ENCODE assay signal across 8 mouse cellular contexts in genomic region chr3:104770035-104770434, GRCm38 (mm10). TPM values are rescaled to one million over a fixed set of nuclear protein-coding genes. Genes with fewer than 3 reads are reported as not detected.
A peak's percentile ranks its signal among the peaks of the same experiment; 100 is the strongest.
DNase-seq lines count a peak whose midpoint lies in the region; ATAC-seq and TF ChIP-seq lines count a peak whose summit lies in the region.
"Had no signal": no experiment of that assay in that cellular context is flagged by ENCODE, and none has a peak within 500 bp of the region (broad histone marks: within the 10 kb centered on the region; RNA-seq: fewer than 3 reads in every experiment).

No protein-coding gene starts in this region.

- H3ac ChIP-seq in C2C12 (ENCODE audit: control insufficient read depth, insufficient read length, low read depth) = no peak overlapping the region

- H3K27ac ChIP-seq in kidney, embryonic 15.5 days = no peak overlapping the region
- no peak overlapping the region for H3K27ac ChIP-seq in ES-E14 (ENCODE audit: insufficient read depth, low read depth, low read length, poor library complexity, severe bottlenecking)
- no peak overlapping the region for H3K27ac ChIP-seq in embryonic fibroblast, embryonic 13.5 days (ENCODE audit: insufficient read depth, low read length)
- no peak overlapping the region for H3K27ac ChIP-seq in neural tube, embryonic 11.5 days (ENCODE audit: low read depth, low read length)
- no peak overlapping the region for H3K27ac ChIP-seq in forebrain, embryonic 16.5 days (ENCODE audit: low read length)

- no peak overlapping the region for H3K4me3 ChIP-seq in kidney, embryonic 15.5 days (replicated peaks)
- H3K4me3 ChIP-seq in C2C12 (ENCODE audit: insufficient read depth, poor library complexity, severe bottlenecking) (no peak overlapping the region), ES-E14 (ENCODE audit: insufficient read depth in 1 of 2, low read depth in 1 of 2, low read length in 2 of 2, poor library complexity in 1 of 2, severe bottlenecking in 1 of 2) (no peak overlapping the region)
- no peak overlapping the region for H3K4me3 ChIP-seq in embryonic fibroblast, embryonic 13.5 days (ENCODE audit: insufficient read depth, low read length)
- H3K4me3 ChIP-seq in neural tube, embryonic 11.5 days (ENCODE audit: low read depth, low read length) = no peak overlapping the region
- H3K4me3 ChIP-seq in forebrain, embryonic 16.5 days (replicated peaks; ENCODE audit: low read length) = no peak overlapping the region
- H3K4me3 ChIP-seq: megakaryocyte, embryonic 14.5 days had no signal

- DNase-seq in kidney, postnatal 10 days = peak; percentile 72
- no peak for DNase-seq in ES-E14 (ENCODE audit: low read depth, low spot score)
- DNase-seq in neural tube, embryonic 11.5 days (ENCODE audit: low spot score) = peak; percentile 55

- H3K79me2 ChIP-seq in C2C12 (ENCODE audit: control insufficient read depth, insufficient read depth) = no peaks in the 10 kb centered on the region

- no peak overlapping the region for H3K4me2 ChIP-seq in kidney, embryonic 15.5 days
- H3K4me2 ChIP-seq in neural tube, embryonic 11.5 days (ENCODE audit: low read depth) = no peak overlapping the region
- no peak overlapping the region for H3K4me2 ChIP-seq in forebrain, embryonic 16.5 days (ENCODE audit: low read length)

- H3K79me3 ChIP-seq in C2C12 (ENCODE audit: low read depth) = no peaks in the 10 kb centered on the region

- ATAC-seq in kidney, embryonic 15.5 days (replicated peaks; ENCODE audit: low FRiP score) = no peak
- no peak for ATAC-seq in neural tube, embryonic 11.5 days (ENCODE audit: insufficient read depth, low FRiP score, low TSS enrichment)
- no peak for ATAC-seq in forebrain, embryonic 16.5 days

- no peaks in the 10 kb centered on the region for H3K9me3 ChIP-seq in kidney, embryonic 15.5 days (replicated peaks)
- H3K9me3 ChIP-seq in ES-E14 (ENCODE audit: control insufficient read depth, insufficient read depth, low read depth, low read length) = no peaks in the 10 kb centered on the region
- H3K9me3 ChIP-seq in neural tube, embryonic 11.5 days (ENCODE audit: control insufficient read depth, low read length) = no peaks in the 10 kb centered on the region
- H3K9me3 ChIP-seq in forebrain, embryonic 16.5 days (ENCODE audit: control insufficient read depth, low read length) = no peaks in the 10 kb centered on the region
- H3K9me3 ChIP-seq: megakaryocyte, embryonic 14.5 days had no signal

- TF ChIP-seq POLR2A in embryonic fibroblast, embryonic 13.5 days (IDR thresholded peaks at IDR 0.05; ENCODE audit: low read depth, low read length) = no peak

- in situ Hi-C loops in ES-E14 (cut with MboI; ENCODE audit: low sequenced_read_pairs in 2 of 2, unreplicated experiment in 2 of 2) = loop anchor here (10.0 to 25.0 kb wide), 2 partner anchors 285 to 292 kb away; partner anchors contain the start of genes Cttnbp2nl (in 2 of the 2) and 4930564D02Rik (in 1 of the 2)

- 62% methylated on average over 10 of the region's 10 CpGs for WGBS in kidney, embryonic 15.5 days
- 65% methylated on average over 10 of the region's 10 CpGs for WGBS in neural tube, embryonic 11.5 days
- 57% methylated on average over 10 of the region's 10 CpGs for WGBS in forebrain, embryonic 16.5 days

- peaks cover 6% of the 10 kb centered on the region; the same call in 1 of the 2 replicates for H3K4me1 ChIP-seq in kidney, embryonic 15.5 days
- no peaks in the 10 kb centered on the region for H3K4me1 ChIP-seq in ES-E14 (ENCODE audit: control insufficient read depth in 2 of 2, insufficient read depth in 2 of 2, low read length in 2 of 2, poor library complexity in 1 of 2)
- H3K4me1 ChIP-seq in embryonic fibroblast, embryonic 13.5 days (ENCODE audit: control insufficient read depth, insufficient read depth, low read length) = no peaks in the 10 kb centered on the region
- H3K4me1 ChIP-seq in neural tube, embryonic 11.5 days (ENCODE audit: control insufficient read depth, insufficient read depth, low read length) = no peaks in the 10 kb centered on the region
- no peaks in the 10 kb centered on the region for H3K4me1 ChIP-seq in forebrain, embryonic 16.5 days (replicated peaks; ENCODE audit: control insufficient read depth, insufficient read depth, low read length)

- peak; percentile 27 for TF ChIP-seq CTCF in C2C12 (IDR thresholded peaks at IDR 0.05; ENCODE audit: control insufficient read depth, insufficient read depth, insufficient read length)
- TF ChIP-seq CTCF in embryonic fibroblast, embryonic 13.5 days (IDR thresholded peaks at IDR 0.05; ENCODE audit: borderline replicate concordance, insufficient read depth, low read length) = 0 out of 2 replicates have a peak, but pooled peaks have one; percentile 14

- H3K36me3 ChIP-seq in kidney, embryonic 15.5 days = no peaks in the 10 kb centered on the region
- H3K36me3 ChIP-seq in C2C12 (ENCODE audit: control insufficient read depth, insufficient read depth) (no peaks in the 10 kb centered on the region), ES-E14 (ENCODE audit: control insufficient read depth, insufficient read depth, low read length, poor library complexity, severe bottlenecking) (no peaks in the 10 kb centered on the region)
- H3K36me3 ChIP-seq in neural tube, embryonic 11.5 days (ENCODE audit: control insufficient read depth, insufficient read depth, low read length) = no peaks in the 10 kb centered on the region
- no peaks in the 10 kb centered on the region for H3K36me3 ChIP-seq in forebrain, embryonic 16.5 days (ENCODE audit: control insufficient read depth, insufficient read depth)

- H3K27me3 ChIP-seq in kidney, embryonic 15.5 days = peaks cover 9% of the 10 kb centered on the region; the same call in 1 of the 2 replicates
- no peaks in the 10 kb centered on the region for H3K27me3 ChIP-seq in C2C12 (ENCODE audit: control insufficient read depth, insufficient read depth, insufficient read length)
- H3K27me3 ChIP-seq in neural tube, embryonic 11.5 days (ENCODE audit: control insufficient read depth, insufficient read depth, low read length) = no peaks in the 10 kb centered on the region
- no peaks in the 10 kb centered on the region for H3K27me3 ChIP-seq in forebrain, embryonic 16.5 days (replicated peaks; ENCODE audit: control insufficient read depth, insufficient read depth, low read length)

- no peak overlapping the region for H3K9ac ChIP-seq in kidney, embryonic 15.5 days
- no peak overlapping the region for H3K9ac ChIP-seq in ES-E14 (ENCODE audit: insufficient read depth, low read depth, low read length, poor library complexity, severe bottlenecking)
- no peak overlapping the region for H3K9ac ChIP-seq in neural tube, embryonic 11.5 days (ENCODE audit: low read length)
- H3K9ac ChIP-seq in forebrain, embryonic 16.5 days (replicated peaks; ENCODE audit: low read depth, low read length) = no peak overlapping the region

TF ChIP-seq in C2C12, 6 proteins besides CTCF, POLR2A, EP300 and RAD21 (continues in another document):
- TF ChIP-seq FOSL1 (IDR thresholded peaks at IDR 0.05; ENCODE audit: insufficient read depth, low read length, poor library complexity, severe bottlenecking) = no peak
- no peak for TF ChIP-seq MYOG (IDR thresholded peaks at IDR 0.05; ENCODE audit: control insufficient read depth, extremely low read depth, insufficient read length)
- no peak for TF ChIP-seq MAX (IDR thresholded peaks at IDR 0.05)
- no peak for TF ChIP-seq MYOD1 (IDR thresholded peaks at IDR 0.05; ENCODE audit: control insufficient read depth, insufficient read length, low read depth)
- TF ChIP-seq USF1 (IDR thresholded peaks at IDR 0.05; ENCODE audit: low read depth) = no peak

TF ChIP-seq in ES-E14, 5 proteins besides CTCF, POLR2A, EP300 and RAD21:
- TF ChIP-seq ZC3H11A (IDR thresholded peaks at IDR 0.05; ENCODE audit: borderline replicate concordance, low read depth, low read length) = 0 out of 2 replicates have a peak, but pooled peaks have one; percentile 19
- no peak for TF ChIP-seq ZNF384 (IDR thresholded peaks at IDR 0.05; ENCODE audit: low read depth, low read length)
- no peak for TF ChIP-seq MAFK (IDR thresholded peaks at IDR 0.05; ENCODE audit: insufficient read depth, low read depth, low read length)
- no peak for TF ChIP-seq HCFC1 (IDR thresholded peaks at IDR 0.05; ENCODE audit: borderline replicate concordance, insufficient read depth, low read length)
TF ChIP-seq in ES-E14: peak in this region for 1.

RNA-seq across cellular contexts. Expression of gene Ppm1j, which starts 10.8 kb away (rescaled TPM):
- polyA plus RNA-seq in kidney, embryonic 15.5 days (2015; fragmentation: Nextera tagmentation; extraction: Ambion mirVana) = 6.5 and 6.9 TPM in 2 replicates
- polyA plus RNA-seq in C2C12 (2012; fragmentation: generic; extraction: Trizol) = 0.08 TPM
- 25.7 and 49.6 TPM in 2 replicates for total RNA-seq in ES-E14 (2012; rRNA removed)
- polyA plus RNA-seq in embryonic fibroblast, embryonic 13.5 days (2011; ENCODE audit: insufficient read length, low read depth, missing spikeins) = 4.7 and 6.3 TPM in 2 replicates
- 1.0 and 1.9 TPM in 2 replicates for polyA plus RNA-seq in neural tube, embryonic 11.5 days (2014; fragmentation: Nextera tagmentation; extraction: Ambion mirVana)
- 1.8 and 2.3 TPM in 2 replicates for polyA plus RNA-seq in forebrain, embryonic 16.5 days (2015; fragmentation: Nextera tagmentation; extraction: Ambion mirVana)

RNA-seq across cellular contexts. Expression of gene Fam19a3, which starts 11.6 kb away (rescaled TPM):
- 0.06 and 0.10 TPM in 2 replicates for polyA plus RNA-seq in kidney, embryonic 15.5 days (2015; fragmentation: Nextera tagmentation; extraction: Ambion mirVana)
- polyA plus RNA-seq in C2C12 (2012; fragmentation: generic; extraction: Trizol) = not detected
- total RNA-seq in ES-E14 (2012; rRNA removed) = 0.13 and 0.16 TPM in 2 replicates
- polyA plus RNA-seq in embryonic fibroblast, embryonic 13.5 days (2011; ENCODE audit: insufficient read length, low read depth, missing spikeins) = 0.12 and 0.32 TPM in 2 replicates
- polyA plus RNA-seq in neural tube, embryonic 11.5 days (2014; fragmentation: Nextera tagmentation; extraction: Ambion mirVana) = not detected in 2 replicates
- 0.16 and 0.17 TPM in 2 replicates for polyA plus RNA-seq in forebrain, embryonic 16.5 days (2015; fragmentation: Nextera tagmentation; extraction: Ambion mirVana)

RNA-seq across cellular contexts. Expression of gene Rhoc, which starts 18.1 kb away (rescaled TPM):
- 131 and 135 TPM in 2 replicates for polyA plus RNA-seq in kidney, embryonic 15.5 days (2015; fragmentation: Nextera tagmentation; extraction: Ambion mirVana)
- 485 TPM for polyA plus RNA-seq in C2C12 (2012; fragmentation: generic; extraction: Trizol)
- 70.9 and 99.9 TPM in 2 replicates for total RNA-seq in ES-E14 (2012; rRNA removed)
- 439 and 560 TPM in 2 replicates for polyA plus RNA-seq in embryonic fibroblast, embryonic 13.5 days (2011; ENCODE audit: insufficient read length, low read depth, missing spikeins)
- 104 and 105 TPM in 2 replicates for polyA plus RNA-seq in neural tube, embryonic 11.5 days (2014; fragmentation: Nextera tagmentation; extraction: Ambion mirVana)
- polyA plus RNA-seq in forebrain, embryonic 16.5 days (2015; fragmentation: Nextera tagmentation; extraction: Ambion mirVana) = 41.1 and 47.7 TPM in 2 replicates

RNA-seq across cellular contexts. Expression of gene Mov10, which starts 48.3 kb away (rescaled TPM):
- polyA plus RNA-seq in kidney, embryonic 15.5 days (2015; fragmentation: Nextera tagmentation; extraction: Ambion mirVana) = 62.9 and 66.5 TPM in 2 replicates
- 9.3 TPM for polyA plus RNA-seq in C2C12 (2012; fragmentation: generic; extraction: Trizol)
- total RNA-seq in ES-E14 (2012; rRNA removed) = 37.5 and 55.5 TPM in 2 replicates
- polyA plus RNA-seq in embryonic fibroblast, embryonic 13.5 days (2011; ENCODE audit: insufficient read length, low read depth, missing spikeins) = 21.3 and 25.8 TPM in 2 replicates
- polyA plus RNA-seq in neural tube, embryonic 11.5 days (2014; fragmentation: Nextera tagmentation; extraction: Ambion mirVana) = 17.4 and 22.0 TPM in 2 replicates
- 7.5 and 8.7 TPM in 2 replicates for polyA plus RNA-seq in forebrain, embryonic 16.5 days (2015; fragmentation: Nextera tagmentation; extraction: Ambion mirVana)
